Mouse (Mus musculus): Measurements from ENCODE around the gene Sipa1l2. TPM values are rescaled to one million over a fixed set of nuclear protein-coding genes. Genes with fewer than 3 reads are reported as not detected.

Gene Sipa1l2
- polyA plus RNA-seq, 1 experiment from 2014 or later = 7.2 TPM

- no peak for ATAC-seq (replicated peaks; ENCODE audit: low FRiP score, low TSS enrichment, low read depth)
- H3K27me3 ChIP-seq (replicated peaks; ENCODE audit: control insufficient read depth, insufficient read depth, low read length) = no peaks in the 10 kb centered on the region
- no peaks in the 10 kb centered on the region for H3K36me3 ChIP-seq (ENCODE audit: control insufficient read depth, insufficient read depth, low read length)
- H3K4me3 ChIP-seq (ENCODE audit: low read depth, low read length) = no peak overlapping the region
- 55% methylated on average over 10 of the region's 10 CpGs for WGBS
- no peak overlapping the region for H3K9ac ChIP-seq (ENCODE audit: low read length)
- H3K9me3 ChIP-seq (ENCODE audit: control insufficient read depth, low read length) = no peaks in the 10 kb centered on the region
- no peak overlapping the region for H3K4me2 ChIP-seq (ENCODE audit: low read length)
- no peak for DNase-seq (ENCODE audit: low spot score)
- no peak overlapping the region for H3K27ac ChIP-seq (ENCODE audit: low read depth)
- peaks cover 34% of the 10 kb centered on the region for H3K4me1 ChIP-seq (replicated peaks; ENCODE audit: control insufficient read depth, insufficient read depth, low read length)
Measured at GRCm38 (mm10) chr8:125557391-125558108, 12.1 kb downstream of the Sipa1l2 start.

GRCm38 (mm10) chr8:125556706-125557105 lies 12.9 kb downstream of the Sipa1l2 start:
- ATAC-seq (replicated peaks; ENCODE audit: low FRiP score, low TSS enrichment, low read depth) (no peak), DNase-seq (ENCODE audit: low spot score) (no peak)
- Histone ChIP-seq H3K9me3 (ENCODE audit: control insufficient read depth, low read length) (no peaks in the 10 kb centered on the region), H3K4me1 (replicated peaks; ENCODE audit: control insufficient read depth, insufficient read depth, low read length) (peaks cover 34% of the 10 kb centered on the region), H3K36me3 (ENCODE audit: control insufficient read depth, insufficient read depth, low read length) (no peaks in the 10 kb centered on the region), H3K27ac (ENCODE audit: low read depth) (no peak overlapping the region), H3K9ac (ENCODE audit: low read length) (no peak overlapping the region), H3K4me3 (ENCODE audit: low read depth, low read length) (no peak overlapping the region), H3K27me3 (replicated peaks; ENCODE audit: control insufficient read depth, insufficient read depth, low read length) (no peaks in the 10 kb centered on the region), H3K4me2 (ENCODE audit: low read length) (no peak overlapping the region)
- 69% methylated on average over 5 of the region's 5 CpGs for WGBS

- no peak overlapping the region for H3K27ac ChIP-seq (ENCODE audit: low read depth)
- ATAC-seq (replicated peaks; ENCODE audit: low FRiP score, low TSS enrichment, low read depth) (no peak), DNase-seq (ENCODE audit: low spot score) (no peak)
- H3K27me3 ChIP-seq (replicated peaks; ENCODE audit: control insufficient read depth, insufficient read depth, low read length) = no peaks in the 10 kb centered on the region
- peaks cover 6% of the 10 kb centered on the region; the same call in 1 of the 2 replicates for H3K4me1 ChIP-seq (replicated peaks; ENCODE audit: control insufficient read depth, insufficient read depth, low read length)
- no peaks in the 10 kb centered on the region for H3K9me3 ChIP-seq (ENCODE audit: control insufficient read depth, low read length)
- H3K9ac ChIP-seq (ENCODE audit: low read length) = no peak overlapping the region
- H3K4me2 ChIP-seq (ENCODE audit: low read length) = no peak overlapping the region
- H3K36me3 ChIP-seq (ENCODE audit: control insufficient read depth, insufficient read depth, low read length) = no peaks in the 10 kb centered on the region
- no peak overlapping the region for H3K4me3 ChIP-seq (ENCODE audit: low read depth, low read length)
- 41% methylated on average over 4 of the region's 4 CpGs for WGBS
Measured at GRCm38 (mm10) chr8:125550567-125550966, 19.0 kb downstream of the Sipa1l2 start.

GRCm38 (mm10) chr8:125547296-125547695 lies 22.3 kb downstream of the Sipa1l2 start:
- no peak for DNase-seq (ENCODE audit: low spot score)
- no peak overlapping the region for H3K4me3 ChIP-seq (ENCODE audit: low read depth, low read length)
- H3K4me2 ChIP-seq (ENCODE audit: low read length) = no peak overlapping the region
- H3K9me3 ChIP-seq (ENCODE audit: control insufficient read depth, low read length) = no peaks in the 10 kb centered on the region
- H3K27ac ChIP-seq (ENCODE audit: low read depth) = no peak overlapping the region
- ATAC-seq (replicated peaks; ENCODE audit: low FRiP score, low TSS enrichment, low read depth) = no peak
- no peaks in the 10 kb centered on the region for H3K27me3 ChIP-seq (replicated peaks; ENCODE audit: control insufficient read depth, insufficient read depth, low read length)
- WGBS = 85% methylated on average over 3 of the region's 3 CpGs
- no peak overlapping the region for H3K9ac ChIP-seq (ENCODE audit: low read length)
- no peaks in the 10 kb centered on the region for H3K36me3 ChIP-seq (ENCODE audit: control insufficient read depth, insufficient read depth, low read length)
- peaks cover 6% of the 10 kb centered on the region; the same call in 1 of the 2 replicates for H3K4me1 ChIP-seq (replicated peaks; ENCODE audit: control insufficient read depth, insufficient read depth, low read length)

GRCm38 (mm10) chr8:125545866-125546265 lies 23.7 kb downstream of the Sipa1l2 start:
- WGBS = 85% methylated on average over 9 of the region's 9 CpGs

GRCm38 (mm10) chr8:125542893-125543613 lies 26.6 kb downstream of the Sipa1l2 start:
- no peak for ATAC-seq (replicated peaks; ENCODE audit: low FRiP score, low TSS enrichment, low read depth)
- H3K36me3 ChIP-seq (ENCODE audit: control insufficient read depth, insufficient read depth, low read length) = no peaks in the 10 kb centered on the region
- H3K4me1 ChIP-seq (replicated peaks; ENCODE audit: control insufficient read depth, insufficient read depth, low read length) = peaks cover 10% of the 10 kb centered on the region; the same call in 1 of the 2 replicates
- WGBS = 75% methylated on average over 11 of the region's 11 CpGs
- H3K27ac ChIP-seq (ENCODE audit: low read depth) = no peak overlapping the region
- no peaks in the 10 kb centered on the region for H3K9me3 ChIP-seq (ENCODE audit: control insufficient read depth, low read length)
- DNase-seq (ENCODE audit: low spot score) = no peak
- H3K9ac ChIP-seq (ENCODE audit: low read length) = no peak overlapping the region
- H3K27me3 ChIP-seq (replicated peaks; ENCODE audit: control insufficient read depth, insufficient read depth, low read length) = no peaks in the 10 kb centered on the region
- H3K4me2 ChIP-seq (ENCODE audit: low read length) = no peak overlapping the region
- H3K4me3 ChIP-seq (ENCODE audit: low read depth, low read length) = no peak overlapping the region

More at GRCm38 (mm10) chr8:125545866-125546265, 23.7 kb downstream of the Sipa1l2 start:
- H3K27me3 ChIP-seq (replicated peaks; ENCODE audit: control insufficient read depth, insufficient read depth, low read length) = no peaks in the 10 kb centered on the region
- no peak overlapping the region for H3K4me3 ChIP-seq (ENCODE audit: low read depth, low read length)
- no peaks in the 10 kb centered on the region for H3K9me3 ChIP-seq (ENCODE audit: control insufficient read depth, low read length)
- no peak overlapping the region for H3K27ac ChIP-seq (ENCODE audit: low read depth)
- no peak overlapping the region for H3K9ac ChIP-seq (ENCODE audit: low read length)
- DNase-seq (ENCODE audit: low spot score) = no peak
- peaks cover 6% of the 10 kb centered on the region; the same call in 1 of the 2 replicates for H3K4me1 ChIP-seq (replicated peaks; ENCODE audit: control insufficient read depth, insufficient read depth, low read length)
- ATAC-seq (replicated peaks; ENCODE audit: low FRiP score, low TSS enrichment, low read depth) = no peak
- H3K4me2 ChIP-seq (ENCODE audit: low read length) = no peak overlapping the region
- H3K36me3 ChIP-seq (ENCODE audit: control insufficient read depth, insufficient read depth, low read length) = no peaks in the 10 kb centered on the region

GRCm38 (mm10) chr8:125539056-125540013 lies 30.3 kb downstream of the Sipa1l2 start:
- Histone ChIP-seq H3K4me1 (replicated peaks; ENCODE audit: control insufficient read depth, insufficient read depth, low read length) (peaks cover 10% of the 10 kb centered on the region; the same call in 1 of the 2 replicates), H3K27ac (ENCODE audit: low read depth) (no peak overlapping the region), H3K27me3 (replicated peaks; ENCODE audit: control insufficient read depth, insufficient read depth, low read length) (no peaks in the 10 kb centered on the region), H3K4me2 (ENCODE audit: low read length) (no peak overlapping the region), H3K36me3 (ENCODE audit: control insufficient read depth, insufficient read depth, low read length) (peaks cover 4% of the 10 kb centered on the region; the same call in 1 of the 2 replicates), H3K9me3 (ENCODE audit: control insufficient read depth, low read length) (no peaks in the 10 kb centered on the region), H3K9ac (ENCODE audit: low read length) (no peak overlapping the region), H3K4me3 (ENCODE audit: low read depth, low read length) (no peak overlapping the region)
- ATAC-seq (replicated peaks; ENCODE audit: low FRiP score, low TSS enrichment, low read depth) (peak; percentile 66), DNase-seq (ENCODE audit: low spot score) (peak; percentile 74)
- WGBS = 62% methylated on average over 13 of the region's 13 CpGs

GRCm38 (mm10) chr8:125538265-125538664 lies 31.3 kb downstream of the Sipa1l2 start:
- ATAC-seq (replicated peaks; ENCODE audit: low FRiP score, low TSS enrichment, low read depth) (no peak), DNase-seq (ENCODE audit: low spot score) (no peak)
- WGBS = 42% methylated on average over 6 of the region's 6 CpGs
- H3K27me3 ChIP-seq (replicated peaks; ENCODE audit: control insufficient read depth, insufficient read depth, low read length) = no peaks in the 10 kb centered on the region
- no peak overlapping the region for H3K4me2 ChIP-seq (ENCODE audit: low read length)
- H3K27ac ChIP-seq (ENCODE audit: low read depth) = no peak overlapping the region
- no peak overlapping the region for H3K4me3 ChIP-seq (ENCODE audit: low read depth, low read length)
- peaks cover 10% of the 10 kb centered on the region; the same call in 1 of the 2 replicates for H3K4me1 ChIP-seq (replicated peaks; ENCODE audit: control insufficient read depth, insufficient read depth, low read length)
- no peak overlapping the region for H3K9ac ChIP-seq (ENCODE audit: low read length)
- peaks cover 4% of the 10 kb centered on the region; the same call in 1 of the 2 replicates for H3K36me3 ChIP-seq (ENCODE audit: control insufficient read depth, insufficient read depth, low read length)
- no peaks in the 10 kb centered on the region for H3K9me3 ChIP-seq (ENCODE audit: control insufficient read depth, low read length)
